Mouse (Mus musculus): ENCODE results near the gene Gm11567. TPM values are rescaled to one million over a fixed set of nuclear protein-coding genes. Genes with fewer than 3 reads are reported as not detected.

The Gm11567 gene
- polyA plus RNA-seq, 1 experiment from 2014 or later, result not detected

Other genes with a start within 250 kb of the Gm11567 start
- not detected in 2 replicates for gene Krtap4-2, start 244.1 kb upstream of the Gm11567 start, polyA plus RNA-seq (2015; fragmentation: Nextera tagmentation; extraction: Ambion mirVana)
- gene Krtap4-7, start 235.1 kb upstream of the Gm11567 start, polyA plus RNA-seq (2015; fragmentation: Nextera tagmentation; extraction: Ambion mirVana), result not detected in 2 replicates
- gene Gm11555, start 229.0 kb upstream of the Gm11567 start, polyA plus RNA-seq (2015; fragmentation: Nextera tagmentation; extraction: Ambion mirVana), result not detected in 2 replicates
- gene Gm11563, start 220.2 kb upstream of the Gm11567 start, polyA plus RNA-seq (2015; fragmentation: Nextera tagmentation; extraction: Ambion mirVana), result not detected in 2 replicates
- not detected in 2 replicates for gene Krtap4-6, start 213.2 kb upstream of the Gm11567 start, polyA plus RNA-seq (2015; fragmentation: Nextera tagmentation; extraction: Ambion mirVana)
- not detected in 2 replicates for gene Gm14190, start 188.4 kb upstream of the Gm11567 start, polyA plus RNA-seq (2015; fragmentation: Nextera tagmentation; extraction: Ambion mirVana)
- gene Gm14180, start 144.9 kb upstream of the Gm11567 start, polyA plus RNA-seq (2015; fragmentation: Nextera tagmentation; extraction: Ambion mirVana), result not detected in 2 replicates
- not detected in 2 replicates for gene Gm11595, start 106.3 kb upstream of the Gm11567 start, polyA plus RNA-seq (2015; fragmentation: Nextera tagmentation; extraction: Ambion mirVana)
- not detected in 2 replicates for gene Krtap4-8, start 98.5 kb upstream of the Gm11567 start, polyA plus RNA-seq (2015; fragmentation: Nextera tagmentation; extraction: Ambion mirVana)
- not detected in 2 replicates for gene Krtap4-9, start 94.0 kb upstream of the Gm11567 start, polyA plus RNA-seq (2015; fragmentation: Nextera tagmentation; extraction: Ambion mirVana)
- not detected in 2 replicates for gene Gm11596, start 85.7 kb upstream of the Gm11567 start, polyA plus RNA-seq (2015; fragmentation: Nextera tagmentation; extraction: Ambion mirVana)
- not detected in 2 replicates for gene Gm11569, start 80.3 kb upstream of the Gm11567 start, polyA plus RNA-seq (2015; fragmentation: Nextera tagmentation; extraction: Ambion mirVana)
- gene Gm11554, start 74.7 kb upstream of the Gm11567 start, polyA plus RNA-seq (2015; fragmentation: Nextera tagmentation; extraction: Ambion mirVana), result not detected in 2 replicates
- gene Krtap4-13, start 69.3 kb upstream of the Gm11567 start, polyA plus RNA-seq (2015; fragmentation: Nextera tagmentation; extraction: Ambion mirVana), result not detected in 2 replicates
- not detected in 2 replicates for gene Gm11564, start 63.5 kb upstream of the Gm11567 start, polyA plus RNA-seq (2015; fragmentation: Nextera tagmentation; extraction: Ambion mirVana)
- not detected in 2 replicates for gene 2300003K06Rik, start 41.1 kb upstream of the Gm11567 start, polyA plus RNA-seq (2015; fragmentation: Nextera tagmentation; extraction: Ambion mirVana)
- not detected in 2 replicates for gene Krtap4-16, start 27.6 kb upstream of the Gm11567 start, polyA plus RNA-seq (2015; fragmentation: Nextera tagmentation; extraction: Ambion mirVana)
- not detected in 2 replicates for gene Gm11568, start 21.3 kb upstream of the Gm11567 start, polyA plus RNA-seq (2015; fragmentation: Nextera tagmentation; extraction: Ambion mirVana)
- gene Gm11559, start 14.7 kb upstream of the Gm11567 start, polyA plus RNA-seq (2015; fragmentation: Nextera tagmentation; extraction: Ambion mirVana), result not detected in 2 replicates
- not detected in 2 replicates for gene Krtap9-1, start 5.8 kb upstream of the Gm11567 start, polyA plus RNA-seq (2015; fragmentation: Nextera tagmentation; extraction: Ambion mirVana)
- gene Krtap31-1, start 28.7 kb downstream of the Gm11567 start, polyA plus RNA-seq (2015; fragmentation: Nextera tagmentation; extraction: Ambion mirVana), result not detected in 2 replicates
- gene Gm11565, start 35.6 kb downstream of the Gm11567 start, polyA plus RNA-seq (2015; fragmentation: Nextera tagmentation; extraction: Ambion mirVana), result not detected in 2 replicates
- gene Krtap31-2, start 57.1 kb downstream of the Gm11567 start, polyA plus RNA-seq (2015; fragmentation: Nextera tagmentation; extraction: Ambion mirVana), result not detected in 2 replicates
- not detected in 2 replicates for gene Krtap9-5, start 69.3 kb downstream of the Gm11567 start, polyA plus RNA-seq (2015; fragmentation: Nextera tagmentation; extraction: Ambion mirVana)
- gene Krtap29-1, start 99.9 kb downstream of the Gm11567 start, polyA plus RNA-seq (2015; fragmentation: Nextera tagmentation; extraction: Ambion mirVana), result not detected in 2 replicates
- gene Krtap16-1, start 107.4 kb downstream of the Gm11567 start, polyA plus RNA-seq (2015; fragmentation: Nextera tagmentation; extraction: Ambion mirVana), result not detected in 2 replicates
- 0.48 TPM in 2 replicates for gene Krtap17-1, start 114.8 kb downstream of the Gm11567 start, polyA plus RNA-seq (2015; fragmentation: Nextera tagmentation; extraction: Ambion mirVana)
- not detected in 2 replicates for gene Krt33a, start 137.0 kb downstream of the Gm11567 start, polyA plus RNA-seq (2015; fragmentation: Nextera tagmentation; extraction: Ambion mirVana)
- not detected in 2 replicates for gene Krt33b, start 150.7 kb downstream of the Gm11567 start, polyA plus RNA-seq (2015; fragmentation: Nextera tagmentation; extraction: Ambion mirVana)
- gene Krt34, start 162.4 kb downstream of the Gm11567 start, polyA plus RNA-seq (2015; fragmentation: Nextera tagmentation; extraction: Ambion mirVana), result not detected in 2 replicates
- gene Krt31, start 171.4 kb downstream of the Gm11567 start, polyA plus RNA-seq (2015; fragmentation: Nextera tagmentation; extraction: Ambion mirVana), result not detected in 2 replicates
- gene Krt32, start 209.0 kb downstream of the Gm11567 start, polyA plus RNA-seq (2015; fragmentation: Nextera tagmentation; extraction: Ambion mirVana), result 0.36 and 0.70 TPM in 2 replicates
- gene Krt35, start 217.1 kb downstream of the Gm11567 start, polyA plus RNA-seq (2015; fragmentation: Nextera tagmentation; extraction: Ambion mirVana), result 1.5 and 2.4 TPM in 2 replicates
- gene Krt36, start 226.4 kb downstream of the Gm11567 start, polyA plus RNA-seq (2015; fragmentation: Nextera tagmentation; extraction: Ambion mirVana), result 0.15 TPM in 1 of 2 replicates, not detected in the other
- gene Krt13, start 242.4 kb downstream of the Gm11567 start, polyA plus RNA-seq (2015; fragmentation: Nextera tagmentation; extraction: Ambion mirVana), result 1.1 and 2.2 TPM in 2 replicates

Data from embryonic facial prominence, embryonic 13.5 days (tissue).